Mouse (Mus musculus): ENCODE data around the gene Treml2.
"Not testable (repeated sequence)": the region's sequence is repeated elsewhere in the genome, so short reads cannot be mapped to it uniquely, and the experiment has no call there.

The Treml2 gene

GRCm38 (mm10) chr17:48347287-48347686 lies 48.0 kb downstream of the Treml2 start:
- no peak for DNase-seq (ENCODE audit: low spot score)

- DNase-seq (ENCODE audit: low spot score): no peak
Observed at GRCm38 (mm10) chr17:48350681-48351193, 51.4 kb downstream of the Treml2 start.

GRCm38 (mm10) chr17:48352976-48353375 lies 53.7 kb downstream of the Treml2 start:
- DNase-seq (ENCODE audit: low spot score): not testable (repeated sequence)

- DNase-seq (ENCODE audit: low spot score): no peak
Observed at GRCm38 (mm10) chr17:48355822-48356221, 56.5 kb downstream of the Treml2 start.

- DNase-seq (ENCODE audit: low spot score): no peak
Observed at GRCm38 (mm10) chr17:48357892-48358291, 58.6 kb downstream of the Treml2 start.

- no peak for DNase-seq (ENCODE audit: low spot score)
Observed at GRCm38 (mm10) chr17:48359616-48360015, 60.3 kb downstream of the Treml2 start, which contains the start of gene Treml1. Gene Treml1 (plus strand): TSS chr17:48359916.

- no peak for DNase-seq (ENCODE audit: low spot score)
Observed at GRCm38 (mm10) chr17:48360462-48360861, 61.2 kb downstream of the Treml2 start.

Data from ovary, postnatal 10 days (tissue).